Comparison of ENCODE assay signal across 7 mouse cellular contexts in genomic region chrX:53670696-53671095, GRCm38 (mm10). TPM values are rescaled to one million over a fixed set of nuclear protein-coding genes. Genes with fewer than 3 reads are reported as not detected.
DNase-seq lines count a peak whose midpoint lies in the region; ATAC-seq lines count a peak whose summit lies in the region.
"Not testable (repeated sequence)": the region's sequence is repeated elsewhere in the genome, so short reads cannot be mapped to it uniquely, and the experiment has no call there.

No protein-coding gene starts in this region.

- not testable (repeated sequence) for H3K27me3 ChIP-seq in forebrain, embryonic 13.5 days; heart, embryonic 15.5 days; intestine, embryonic 15.5 days (replicated peaks); limb, embryonic 13.5 days; lung, embryonic 16.5 days (ENCODE audit: control insufficient read depth, insufficient read depth, low read depth, low read length); neural tube, embryonic 12.5 days (replicated peaks)

- peak; percentile 46 for ATAC-seq in forebrain, embryonic 13.5 days
- not testable (repeated sequence) for ATAC-seq in heart, embryonic 15.5 days (replicated peaks; ENCODE audit: insufficient number of reproducible peaks, insufficient read depth, low FRiP score, low read depth); intestine, embryonic 15.5 days
- ATAC-seq in limb, embryonic 13.5 days (ENCODE audit: low FRiP score, low read depth) = peak; percentile 31
- peak; percentile 0; the same call in 1 of the 2 replicates for ATAC-seq in lung, embryonic 16.5 days (ENCODE audit: low read depth)
- peak; percentile 54 for ATAC-seq in neural tube, embryonic 12.5 days (ENCODE audit: low FRiP score, low read depth)

- H3K4me1 ChIP-seq in forebrain, embryonic 13.5 days; heart, embryonic 15.5 days (replicated peaks); intestine, embryonic 15.5 days (replicated peaks); limb, embryonic 13.5 days; lung, embryonic 16.5 days (replicated peaks; ENCODE audit: control insufficient read depth, insufficient read depth, low read length); neural tube, embryonic 12.5 days: not testable (repeated sequence)

- 33% methylated on average over 3 of the region's 4 CpGs for WGBS in forebrain, embryonic 13.5 days
- WGBS in heart, embryonic 15.5 days = 17% methylated on average over 3 of the region's 4 CpGs
- WGBS in intestine, embryonic 15.5 days = 17% methylated on average over 3 of the region's 4 CpGs
- 21% methylated on average over 4 of the region's 4 CpGs for WGBS in limb, embryonic 13.5 days
- WGBS in lung, embryonic 16.5 days = 12% methylated on average over 3 of the region's 4 CpGs
- 18% methylated on average over 4 of the region's 4 CpGs for WGBS in neural tube, embryonic 12.5 days

- not testable (repeated sequence) for H3K36me3 ChIP-seq in forebrain, embryonic 13.5 days (ENCODE audit: poor library complexity, severe bottlenecking); heart, embryonic 15.5 days; intestine, embryonic 15.5 days; limb, embryonic 13.5 days; lung, embryonic 16.5 days (ENCODE audit: control insufficient read depth, insufficient read depth, low read length); neural tube, embryonic 12.5 days

- H3K9me3 ChIP-seq in forebrain, embryonic 13.5 days (replicated peaks); heart, embryonic 15.5 days (replicated peaks); intestine, embryonic 15.5 days; limb, embryonic 13.5 days; lung, embryonic 16.5 days (ENCODE audit: control insufficient read depth, low read length); neural tube, embryonic 12.5 days: not testable (repeated sequence)

- peak; percentile 38 for DNase-seq in cerebellum, adult 9-10 months

- peak overlapping the region; percentile 32 for H3K4me3 ChIP-seq in forebrain, embryonic 13.5 days
- H3K4me3 ChIP-seq in heart, embryonic 15.5 days = peak overlapping the region; percentile 44
- H3K4me3 ChIP-seq in intestine, embryonic 15.5 days (replicated peaks) = peak overlapping the region; percentile 25
- H3K4me3 ChIP-seq in limb, embryonic 13.5 days = peak overlapping the region; percentile 36
- H3K4me3 ChIP-seq in lung, embryonic 16.5 days (ENCODE audit: low read length) = peak overlapping the region; percentile 43
- not testable (repeated sequence) for H3K4me3 ChIP-seq in neural tube, embryonic 12.5 days

- H3K4me2 ChIP-seq in forebrain, embryonic 13.5 days = peak overlapping the region; percentile 45
- H3K4me2 ChIP-seq in heart, embryonic 15.5 days = peak overlapping the region; percentile 56
- peak overlapping the region; percentile 41 for H3K4me2 ChIP-seq in intestine, embryonic 15.5 days (replicated peaks)
- H3K4me2 ChIP-seq in limb, embryonic 13.5 days (replicated peaks) = peak overlapping the region; percentile 50
- peak overlapping the region; percentile 54 for H3K4me2 ChIP-seq in lung, embryonic 16.5 days (ENCODE audit: low read depth, low read length)
- H3K4me2 ChIP-seq in neural tube, embryonic 12.5 days (replicated peaks) = peak overlapping the region; percentile 40

- H3K9ac ChIP-seq in forebrain, embryonic 13.5 days = 0 out of 2 replicates have a peak overlapping the region, but pooled peaks have one; percentile 26
- not testable (repeated sequence) for H3K9ac ChIP-seq in heart, embryonic 15.5 days; intestine, embryonic 15.5 days; limb, embryonic 13.5 days; neural tube, embryonic 12.5 days
- peak overlapping the region; percentile 41; the same call in 1 of the 2 replicates for H3K9ac ChIP-seq in lung, embryonic 16.5 days (ENCODE audit: low read length)

- H3K27ac ChIP-seq in forebrain, embryonic 13.5 days = peak overlapping the region; percentile 61; the same call in 1 of the 2 replicates
- H3K27ac ChIP-seq in heart, embryonic 15.5 days = peak overlapping the region; percentile 67
- not testable (repeated sequence) for H3K27ac ChIP-seq in intestine, embryonic 15.5 days; limb, embryonic 13.5 days; neural tube, embryonic 12.5 days
- H3K27ac ChIP-seq in lung, embryonic 16.5 days (ENCODE audit: low read length) = peak overlapping the region; percentile 46

RNA-seq across cellular contexts. Expression of gene Rtl8b, which starts 0.5 kb away (rescaled TPM):
- 85.7 and 88.0 TPM in 2 replicates for polyA plus RNA-seq in forebrain, embryonic 13.5 days (2015; fragmentation: Nextera tagmentation; extraction: Ambion mirVana)
- 75.1 and 75.5 TPM in 2 replicates for polyA plus RNA-seq in heart, embryonic 15.5 days (2015; fragmentation: Nextera tagmentation; extraction: Ambion mirVana)
- polyA plus RNA-seq in intestine, embryonic 15.5 days (2015; fragmentation: Nextera tagmentation; extraction: Ambion mirVana) = 46.8 and 47.3 TPM in 2 replicates
- polyA plus RNA-seq in limb, embryonic 13.5 days (2015; fragmentation: Nextera tagmentation; extraction: Ambion mirVana) = 59.8 and 62.5 TPM in 2 replicates
- polyA plus RNA-seq in lung, embryonic 16.5 days (2015; fragmentation: Nextera tagmentation; extraction: Ambion mirVana) = 73.3 and 75.5 TPM in 2 replicates
- polyA plus RNA-seq in neural tube, embryonic 12.5 days (2016; fragmentation: Nextera tagmentation; extraction: Ambion mirVana) = 114 and 123 TPM in 2 replicates

RNA-seq across cellular contexts. Expression of gene Rtl8a, which starts 27.2 kb away (rescaled TPM):
- 113 and 115 TPM in 2 replicates for polyA plus RNA-seq in forebrain, embryonic 13.5 days (2015; fragmentation: Nextera tagmentation; extraction: Ambion mirVana)
- 92.8 and 104 TPM in 2 replicates for polyA plus RNA-seq in heart, embryonic 15.5 days (2015; fragmentation: Nextera tagmentation; extraction: Ambion mirVana)
- 48.5 and 52.1 TPM in 2 replicates for polyA plus RNA-seq in intestine, embryonic 15.5 days (2015; fragmentation: Nextera tagmentation; extraction: Ambion mirVana)
- 63.1 and 68.3 TPM in 2 replicates for polyA plus RNA-seq in limb, embryonic 13.5 days (2015; fragmentation: Nextera tagmentation; extraction: Ambion mirVana)
- 91.9 and 93.6 TPM in 2 replicates for polyA plus RNA-seq in lung, embryonic 16.5 days (2015; fragmentation: Nextera tagmentation; extraction: Ambion mirVana)
- 146 and 157 TPM in 2 replicates for polyA plus RNA-seq in neural tube, embryonic 12.5 days (2016; fragmentation: Nextera tagmentation; extraction: Ambion mirVana)

RNA-seq across cellular contexts. Expression of gene 4930502E18Rik, which starts 53.9 kb away (rescaled TPM):
- polyA plus RNA-seq in forebrain, embryonic 13.5 days (2015; fragmentation: Nextera tagmentation; extraction: Ambion mirVana) = 0.24 TPM in 1 of 2 replicates, not detected in the other
- 0.30 and 0.53 TPM in 2 replicates for polyA plus RNA-seq in heart, embryonic 15.5 days (2015; fragmentation: Nextera tagmentation; extraction: Ambion mirVana)
- 0.10 and 0.11 TPM in 2 replicates for polyA plus RNA-seq in intestine, embryonic 15.5 days (2015; fragmentation: Nextera tagmentation; extraction: Ambion mirVana)
- polyA plus RNA-seq in limb, embryonic 13.5 days (2015; fragmentation: Nextera tagmentation; extraction: Ambion mirVana) = 0.52 and 0.62 TPM in 2 replicates
- not detected in 2 replicates for polyA plus RNA-seq in lung, embryonic 16.5 days (2015; fragmentation: Nextera tagmentation; extraction: Ambion mirVana)
- 0.18 and 0.35 TPM in 2 replicates for polyA plus RNA-seq in neural tube, embryonic 12.5 days (2016; fragmentation: Nextera tagmentation; extraction: Ambion mirVana)
